Mouse (Mus musculus) stomach, postnatal 0 days (tissue): ENCODE results near the gene Pef1.

Experiments used
- CTCF ChIP-seq: IDR thresholded peaks from 2 replicates; pipeline ENCODE4 v1.5.1; 2016; ENCODE audit warnings: antibody characterized with exemption, low read depth, mild to moderate bottlenecking, moderate library complexity
- EP300 ChIP-seq: optimal IDR thresholded peaks from 2 replicates; pipeline ENCODE3; 2016; ENCODE audit warnings: antibody characterized with exemption

DNA sequence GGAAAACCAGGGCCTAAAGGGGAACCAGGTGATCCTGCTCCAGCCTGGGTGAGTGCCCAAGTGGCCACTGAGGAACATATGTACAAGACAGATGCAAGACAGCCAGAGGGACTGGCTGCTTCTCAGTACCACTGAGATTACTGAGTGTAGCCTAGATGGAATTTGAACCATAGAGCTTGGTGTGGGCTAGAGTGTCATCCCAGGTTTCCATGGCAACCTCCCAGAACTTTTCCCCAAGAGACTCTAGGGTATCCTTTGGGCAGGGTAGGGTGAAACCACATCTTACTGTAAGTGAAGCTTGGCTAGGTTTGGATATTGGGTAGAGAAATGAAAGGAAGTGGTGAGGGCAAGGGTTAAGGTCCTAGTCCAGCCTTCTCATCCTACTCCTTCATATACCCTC is 41.4 kb upstream of the Pef1 start:
- TF ChIP-seq CTCF (no peak), EP300 (no peak)
